Mouse (Mus musculus): ENCODE results near the gene B4galnt3. TPM values are rescaled to one million over a fixed set of nuclear protein-coding genes. Genes with fewer than 3 reads are reported as not detected.

Gene B4galnt3
- polyA plus RNA-seq, 1 experiment from 2014 or later, result 0.15 TPM

GRCm38 (mm10) chr6:120154526-120155309, 139.6 kb downstream of the B4galnt3 start:
- no peak for ATAC-seq (ENCODE audit: insufficient read depth, low FRiP score, low TSS enrichment)
- peak; percentile 23 for DNase-seq (ENCODE audit: low spot score)
- Histone ChIP-seq H3K27ac (ENCODE audit: low read depth, low read length) (no peak overlapping the region), H3K4me3 (ENCODE audit: low read depth, low read length) (no peak overlapping the region), H3K4me2 (ENCODE audit: low read depth) (no peak overlapping the region), H3K9me3 (ENCODE audit: control insufficient read depth, low read length) (no peaks in the 10 kb centered on the region), H3K9ac (ENCODE audit: low read length) (no peak overlapping the region), H3K36me3 (ENCODE audit: control insufficient read depth, insufficient read depth, low read length) (no peaks in the 10 kb centered on the region), H3K4me1 (ENCODE audit: control insufficient read depth, insufficient read depth, low read length) (no peaks in the 10 kb centered on the region), H3K27me3 (ENCODE audit: control insufficient read depth, insufficient read depth, low read length) (no peaks in the 10 kb centered on the region)
- whole genome bisulfite sequencing, result 71% methylated on average over 5 of the region's 5 CpGs

Other genes starting within 250 kb of the B4galnt3 start
- gene Ninj2, start 201.2 kb downstream of the B4galnt3 start, polyA plus RNA-seq (2014; fragmentation: Nextera tagmentation; extraction: Ambion mirVana), result not detected in 2 replicates
- gene D330020A13Rik, start 195 bp downstream of the B4galnt3 start, polyA plus RNA-seq (2014; fragmentation: Nextera tagmentation; extraction: Ambion mirVana), result not detected in 2 replicates
- 57.3 and 61.6 TPM in 2 replicates for gene Kdm5a, start 69.6 kb upstream of the B4galnt3 start, polyA plus RNA-seq (2014; fragmentation: Nextera tagmentation; extraction: Ambion mirVana)
- gene Ccdc77, start 69.8 kb upstream of the B4galnt3 start, polyA plus RNA-seq (2014; fragmentation: Nextera tagmentation; extraction: Ambion mirVana), result 22.5 and 26.0 TPM in 2 replicates
- 1.8 and 2.2 TPM in 2 replicates for gene Il17ra, start 168.7 kb upstream of the B4galnt3 start, polyA plus RNA-seq (2014; fragmentation: Nextera tagmentation; extraction: Ambion mirVana)
- 0.85 and 0.92 TPM in 2 replicates for gene Tmem121b, start 199.2 kb upstream of the B4galnt3 start, polyA plus RNA-seq (2014; fragmentation: Nextera tagmentation; extraction: Ambion mirVana)
- gene Hdhd5, start 236.8 kb upstream of the B4galnt3 start, polyA plus RNA-seq (2014; fragmentation: Nextera tagmentation; extraction: Ambion mirVana), result 15.7 and 16.8 TPM in 2 replicates

Data from neural tube, embryonic 11.5 days (tissue).